Mouse (Mus musculus): ENCODE data around the gene Dcun1d3. TPM values are rescaled to one million over a fixed set of nuclear protein-coding genes. Genes with fewer than 3 reads are reported as not detected.

Dcun1d3 gene
- total RNA-seq, 1 experiment from 2014 or later, result 3.0 TPM

GRCm38 (mm10) chr7:119875776-119876440, 20.2 kb downstream of the Dcun1d3 start:
- ATAC-seq (replicated peaks; ENCODE audit: low read depth, poor library complexity, severe bottlenecking), result no peak

GRCm38 (mm10) chr7:119873050-119873449, 23.0 kb downstream of the Dcun1d3 start:
- ATAC-seq (replicated peaks; ENCODE audit: low read depth, poor library complexity, severe bottlenecking), result no peak

DNA sequence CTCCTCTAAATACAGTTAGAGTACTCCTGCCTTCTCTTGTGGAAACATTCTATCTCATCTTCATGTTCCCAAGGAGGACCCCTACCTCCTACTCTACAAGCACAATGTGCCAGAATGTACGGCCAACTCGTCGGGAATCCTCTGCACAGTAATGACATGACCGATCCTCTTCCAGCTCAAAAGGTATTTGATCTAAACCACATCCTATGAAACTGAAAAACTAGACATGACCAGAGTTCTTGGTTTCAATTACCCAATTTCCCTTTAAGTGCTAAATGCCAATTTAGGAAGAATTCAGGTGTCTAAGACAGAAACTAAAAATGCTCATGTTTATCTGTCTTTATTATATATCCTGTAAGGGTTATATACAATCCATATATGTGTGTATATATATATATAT, 23.9 kb downstream of the Dcun1d3 start:
- ATAC-seq (replicated peaks; ENCODE audit: low read depth, poor library complexity, severe bottlenecking), result no peak

GRCm38 (mm10) chr7:119866136-119866535, 30.0 kb downstream of the Dcun1d3 start:
- ATAC-seq (replicated peaks; ENCODE audit: low read depth, poor library complexity, severe bottlenecking), result no peak

DNA sequence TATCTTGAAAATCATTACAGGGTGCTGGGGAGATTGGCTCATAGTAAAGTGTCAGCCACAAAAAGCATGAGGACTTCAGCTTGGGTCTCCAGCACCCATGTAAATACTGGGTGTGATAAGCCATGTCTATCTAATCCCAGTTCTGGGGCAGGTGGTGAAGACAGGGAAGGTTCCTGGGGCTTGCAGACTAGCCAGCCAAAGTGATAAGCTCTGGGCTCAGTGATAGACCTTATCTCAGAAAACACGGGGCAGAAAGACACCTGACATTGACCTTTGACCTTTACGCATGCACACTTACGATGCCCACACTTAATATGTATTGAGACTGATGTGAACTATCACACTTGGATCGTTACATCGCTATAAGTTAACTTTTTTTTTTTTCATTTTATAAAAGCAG, 31.6 kb downstream of the Dcun1d3 start:
- no peak for ATAC-seq (replicated peaks; ENCODE audit: low read depth, poor library complexity, severe bottlenecking)

DNA sequence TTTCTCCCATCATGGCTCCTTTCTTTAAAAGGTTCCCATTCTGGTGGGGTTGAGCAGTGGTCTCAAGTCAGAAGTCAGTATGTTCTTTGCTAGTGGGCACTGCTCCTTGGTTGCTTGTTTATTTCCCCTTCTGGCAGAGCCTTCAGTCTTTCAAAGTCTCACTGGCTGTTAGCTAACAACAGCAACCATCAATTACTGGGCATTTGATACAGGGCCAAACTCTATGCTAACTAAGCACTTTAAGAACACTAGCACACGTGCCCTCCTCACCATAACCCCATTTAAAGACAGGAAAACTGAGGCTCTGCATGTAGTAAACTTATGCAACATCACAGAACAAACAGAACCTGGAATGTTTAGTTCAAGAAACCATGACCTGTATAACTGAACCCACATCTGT, 33.9 kb downstream of the Dcun1d3 start:
- ATAC-seq (replicated peaks; ENCODE audit: low read depth, poor library complexity, severe bottlenecking), result no peak

- peak; percentile 64 for ATAC-seq (replicated peaks; ENCODE audit: low read depth, poor library complexity, severe bottlenecking)
Measured at GRCm38 (mm10) chr7:119861335-119862091, 34.6 kb downstream of the Dcun1d3 start.

GRCm38 (mm10) chr7:119860971-119861334, 35.1 kb downstream of the Dcun1d3 start:
- ATAC-seq (replicated peaks; ENCODE audit: low read depth, poor library complexity, severe bottlenecking), result no peak

DNA sequence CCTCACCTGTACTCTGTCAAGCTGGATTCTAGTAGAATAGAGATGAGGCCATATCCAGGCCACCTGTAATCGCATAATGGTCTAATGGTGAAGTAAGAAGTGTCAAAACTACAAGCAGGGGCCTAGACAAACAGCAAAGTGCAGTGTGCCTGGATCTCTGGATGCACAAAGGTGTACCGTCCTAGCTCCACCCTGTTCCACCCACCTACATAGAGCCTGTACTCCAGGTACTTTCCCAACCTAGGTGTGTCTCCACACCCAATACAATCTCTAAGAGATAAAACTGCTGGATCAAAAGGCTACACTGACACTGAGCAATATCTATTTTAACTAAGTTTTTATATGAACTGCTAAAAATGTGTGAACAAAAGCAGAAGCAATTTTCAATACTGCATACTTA, 35.5 kb downstream of the Dcun1d3 start:
- ATAC-seq (replicated peaks; ENCODE audit: low read depth, poor library complexity, severe bottlenecking), result no peak

- ATAC-seq (replicated peaks; ENCODE audit: low read depth, poor library complexity, severe bottlenecking), result no peak
Measured at GRCm38 (mm10) chr7:119860116-119860515, 36.0 kb downstream of the Dcun1d3 start.

DNA sequence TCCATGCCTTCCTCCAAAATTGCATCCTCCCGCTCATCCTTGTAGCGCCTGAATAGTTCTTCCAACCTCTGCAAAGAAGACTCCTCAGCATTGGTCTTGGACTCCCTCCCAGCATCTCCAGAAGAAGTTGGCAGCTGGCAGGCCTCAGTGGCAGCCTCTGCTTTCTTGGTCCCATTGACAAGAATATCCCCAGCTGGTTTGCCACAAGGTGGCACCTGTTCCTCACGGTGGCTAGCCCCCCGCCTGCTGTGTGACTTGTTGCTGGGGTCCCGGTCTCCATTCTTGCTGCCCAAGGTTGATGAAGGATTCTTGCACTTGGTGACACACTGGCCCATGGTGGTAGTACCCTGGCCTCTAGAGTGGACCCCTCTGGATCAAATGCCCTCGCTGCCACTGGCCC, 36.6 kb downstream of the Dcun1d3 start:
- ATAC-seq (replicated peaks; ENCODE audit: low read depth, poor library complexity, severe bottlenecking), result no peak

GRCm38 (mm10) chr7:119855031-119855430, 41.1 kb downstream of the Dcun1d3 start:
- ATAC-seq (replicated peaks; ENCODE audit: low read depth, poor library complexity, severe bottlenecking), result no peak

DNA sequence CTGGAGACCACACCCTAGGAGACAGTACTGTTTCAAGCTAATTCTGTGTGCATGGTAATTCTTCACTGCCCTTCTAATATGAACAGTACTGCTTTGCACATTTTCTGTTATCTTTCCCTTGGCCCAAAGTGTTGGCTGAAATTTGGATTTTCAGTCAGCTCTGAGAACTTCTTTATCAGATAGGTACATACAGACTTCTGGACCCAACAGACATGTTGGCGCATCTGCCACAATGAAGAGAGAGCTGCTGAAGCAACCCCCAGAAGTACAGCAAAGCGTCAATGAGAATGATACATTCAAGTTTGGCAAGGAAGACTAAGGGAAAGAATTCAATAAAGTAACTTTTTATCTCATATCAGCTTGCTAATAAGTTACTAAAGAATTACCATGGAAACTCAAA, 41.7 kb downstream of the Dcun1d3 start:
- ATAC-seq (replicated peaks; ENCODE audit: low read depth, poor library complexity, severe bottlenecking), result no peak

DNA sequence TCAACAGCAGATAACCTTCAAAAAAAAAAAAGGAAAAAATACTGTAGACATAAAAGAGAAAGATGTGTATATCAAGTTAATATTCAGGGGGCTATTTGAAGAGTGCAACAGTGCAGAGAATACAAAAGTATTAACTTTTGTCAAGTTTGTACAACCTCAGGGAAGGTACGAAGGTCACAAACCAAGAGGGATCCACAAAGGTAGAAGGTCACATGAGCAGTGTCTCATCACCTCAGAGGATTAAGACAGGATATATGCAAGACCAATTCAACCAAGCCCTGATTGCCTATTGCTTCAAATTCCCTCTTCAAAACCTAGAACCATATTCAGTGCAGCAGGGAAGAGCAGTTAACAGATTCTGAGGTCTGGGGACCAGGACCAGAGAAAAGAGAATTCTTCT, 42.9 kb downstream of the Dcun1d3 start:
- ATAC-seq (replicated peaks; ENCODE audit: low read depth, poor library complexity, severe bottlenecking), result no peak

DNA sequence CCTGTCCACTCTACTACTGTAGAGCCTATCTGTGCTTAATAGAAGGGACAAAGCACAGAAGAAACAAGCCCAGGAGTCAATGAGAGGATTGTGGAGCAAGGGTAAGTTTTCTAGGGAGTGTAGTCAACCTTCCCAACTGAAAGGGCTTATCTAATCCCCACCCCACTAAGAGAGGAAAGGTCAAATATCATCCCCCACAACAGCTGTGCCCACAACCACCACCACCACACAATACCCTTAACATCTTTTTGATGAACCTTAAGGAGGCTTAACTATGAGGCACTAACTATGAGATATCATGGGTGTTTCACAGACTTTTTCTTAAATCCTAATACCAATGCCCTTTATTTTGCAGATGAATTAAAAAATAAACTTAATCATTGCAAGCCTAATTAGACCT, 43.6 kb downstream of the Dcun1d3 start:
- ATAC-seq (replicated peaks; ENCODE audit: low read depth, poor library complexity, severe bottlenecking), result no peak

DNA sequence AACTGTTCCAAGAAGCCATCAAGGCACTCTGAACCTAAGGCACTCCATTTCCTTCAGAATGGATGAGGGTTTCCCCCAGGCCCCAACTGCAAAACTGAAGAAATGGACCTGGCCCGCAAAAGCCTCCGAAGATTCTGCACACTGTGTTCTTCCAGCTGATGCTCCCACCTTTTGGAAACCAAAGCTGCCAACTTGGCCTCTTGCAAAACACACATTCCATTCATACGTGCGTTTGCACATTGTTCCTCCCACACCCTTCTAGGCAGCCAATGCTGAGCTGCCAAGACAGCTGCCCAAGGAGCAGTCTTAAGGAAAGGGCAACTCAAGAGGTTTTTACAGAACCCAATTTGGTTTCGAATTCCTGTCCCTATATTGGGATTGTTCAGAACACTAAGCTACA, 45.4 kb downstream of the Dcun1d3 start:
- ATAC-seq (replicated peaks; ENCODE audit: low read depth, poor library complexity, severe bottlenecking), result no peak

GRCm38 (mm10) chr7:119849096-119849495, 47.0 kb downstream of the Dcun1d3 start:
- ATAC-seq (replicated peaks; ENCODE audit: low read depth, poor library complexity, severe bottlenecking), result peak; percentile 82; the same call in 1 of the 2 replicates

DNA sequence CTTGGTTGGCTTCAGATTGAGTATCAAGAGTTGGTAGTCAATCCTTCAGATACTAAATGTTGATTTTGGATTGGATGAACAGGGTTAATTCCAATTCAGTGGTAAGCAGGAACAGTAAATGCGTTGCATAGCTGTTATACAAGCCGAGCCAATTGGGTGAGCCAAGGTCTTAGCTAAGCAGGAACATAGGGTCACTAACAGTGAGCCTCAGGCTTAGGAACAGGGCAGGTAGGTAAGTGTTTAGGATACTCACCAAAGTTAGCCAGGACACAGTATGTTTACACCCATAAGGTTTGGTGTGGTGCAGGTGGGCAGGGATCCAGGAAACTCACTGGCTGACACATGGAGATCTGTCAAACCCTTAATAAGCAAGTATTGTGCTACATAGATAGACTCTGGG, 48.7 kb downstream of the Dcun1d3 start:
- no peak for ATAC-seq (replicated peaks; ENCODE audit: low read depth, poor library complexity, severe bottlenecking)

DNA sequence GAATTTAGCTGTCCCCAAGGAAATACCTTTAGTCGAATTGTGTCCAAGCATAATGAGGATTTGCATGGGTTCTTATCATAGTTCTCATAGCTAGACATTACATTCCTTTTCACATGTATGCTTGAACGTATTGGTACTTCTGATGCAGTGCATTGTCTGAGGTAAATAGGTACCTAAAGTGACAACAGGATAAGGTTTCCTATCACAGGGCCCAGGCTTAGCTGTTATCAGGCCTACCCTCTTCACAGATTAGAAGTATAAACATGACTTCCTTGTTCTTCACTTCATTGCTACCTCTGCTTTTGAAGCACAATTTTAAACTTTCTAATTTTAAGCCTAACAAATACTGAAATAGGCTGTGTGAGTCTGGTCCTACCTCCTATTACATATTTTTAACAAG, 50.6 kb downstream of the Dcun1d3 start:
- no peak for ATAC-seq (replicated peaks; ENCODE audit: low read depth, poor library complexity, severe bottlenecking)

GRCm38 (mm10) chr7:119841820-119842449, 54.2 kb downstream of the Dcun1d3 start:
- ATAC-seq (replicated peaks; ENCODE audit: low read depth, poor library complexity, severe bottlenecking), result no peak

DNA sequence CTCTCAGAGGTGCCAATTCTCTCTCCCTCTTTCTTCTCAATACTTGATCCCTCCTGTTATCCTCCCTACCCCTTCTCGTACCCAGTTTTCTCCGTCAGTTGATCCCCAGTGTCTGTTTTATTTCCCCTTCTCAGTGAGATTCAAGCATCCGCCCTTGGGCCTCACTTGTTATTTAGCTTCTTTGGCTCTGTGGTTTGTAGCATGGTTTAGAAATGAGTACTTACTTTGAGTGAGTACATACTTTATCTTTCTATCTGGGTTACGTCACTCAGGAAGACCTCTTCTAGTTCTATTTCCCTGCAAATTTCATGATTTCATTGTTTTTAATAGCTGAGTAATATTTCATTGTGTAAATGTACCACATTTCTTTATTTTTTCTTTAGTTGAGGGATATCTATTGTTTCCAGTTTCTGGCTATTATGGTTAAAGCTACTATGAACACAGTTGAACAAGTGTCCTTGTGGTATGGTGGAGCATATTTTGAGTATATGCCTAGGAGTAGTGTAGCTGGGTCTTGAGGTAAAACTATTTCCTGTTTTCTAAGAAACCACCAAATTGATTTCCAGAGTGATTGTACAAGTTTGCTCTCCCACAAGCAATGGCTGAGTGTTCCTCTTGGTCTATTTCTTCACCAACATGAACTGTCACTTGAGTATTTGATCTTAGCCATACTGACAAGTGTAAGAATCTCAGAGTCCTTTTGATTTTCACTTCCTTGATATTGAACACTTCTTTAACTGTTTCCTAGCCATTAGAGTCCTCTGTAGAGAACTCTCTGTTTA, 59.9 kb downstream of the Dcun1d3 start:
- ATAC-seq (replicated peaks; ENCODE audit: low read depth, poor library complexity, severe bottlenecking), result peak; percentile 85
